Mouse (Mus musculus): Measurements from ENCODE around the gene Cmtr1.

Cmtr1 gene

GRCm38 (mm10) chr17:29736448-29737014 lies 76.1 kb downstream of the Cmtr1 start:
- peak; percentile 47 for DNase-seq (ENCODE audit: low spot score)

- DNase-seq (ENCODE audit: low spot score): peak; percentile 24
Measured at GRCm38 (mm10) chr17:29737849-29738804, 77.7 kb downstream of the Cmtr1 start.

- DNase-seq (ENCODE audit: low spot score): no peak
Measured at GRCm38 (mm10) chr17:29747466-29747865, 87.1 kb downstream of the Cmtr1 start.

DNA sequence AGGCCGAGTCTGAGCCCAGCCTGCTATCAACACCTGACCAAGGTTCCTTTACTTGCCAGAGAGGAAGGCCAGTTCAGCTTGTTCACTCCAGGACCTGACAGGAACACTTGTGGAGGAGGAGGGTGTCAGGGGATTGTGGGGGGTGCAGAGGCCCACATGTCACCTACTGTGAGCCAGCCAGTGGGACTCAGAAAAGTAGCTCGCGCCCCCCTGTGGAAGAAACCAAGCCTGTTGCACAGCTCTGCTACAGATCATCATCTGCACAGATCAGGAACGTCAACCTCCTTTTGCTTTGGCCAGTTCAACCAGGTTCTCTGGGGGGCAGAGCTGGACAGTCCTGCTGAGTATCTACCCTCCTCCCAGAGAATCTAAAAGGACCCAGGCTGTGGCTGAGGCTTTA lies 94.1 kb downstream of the Cmtr1 start:
- no peak for DNase-seq (ENCODE audit: low spot score)
